Mouse (Mus musculus): Measurements from ENCODE around the gene Efna2. TPM values are rescaled to one million over a fixed set of nuclear protein-coding genes. Genes with fewer than 3 reads are reported as not detected.

The Efna2 gene
- polyA plus RNA-seq, 1 experiment from 2014 or later: 15.0 TPM

GRCm38 (mm10) chr10:80173955-80174640 is 5.2 kb upstream of the Efna2 start:
- Histone ChIP-seq H3K27me3 (replicated peaks) (no peaks in the 10 kb centered on the region), H3K9ac (0 out of 2 replicates have a peak overlapping the region, but pooled peaks have one; percentile 17), H3K27ac (no peak overlapping the region), H3K9me3 (no peaks in the 10 kb centered on the region), H3K4me3 (replicated peaks) (no peak overlapping the region), H3K4me1 (replicated peaks) (peaks cover 32% of the 10 kb centered on the region), H3K36me3 (peaks cover 22% of the 10 kb centered on the region), H3K4me2 (replicated peaks) (0 out of 2 replicates have a peak overlapping the region, but pooled peaks have one; percentile 78)
- 89% methylated on average over 10 of the region's 10 CpGs for WGBS
- no peak for ATAC-seq

DNA sequence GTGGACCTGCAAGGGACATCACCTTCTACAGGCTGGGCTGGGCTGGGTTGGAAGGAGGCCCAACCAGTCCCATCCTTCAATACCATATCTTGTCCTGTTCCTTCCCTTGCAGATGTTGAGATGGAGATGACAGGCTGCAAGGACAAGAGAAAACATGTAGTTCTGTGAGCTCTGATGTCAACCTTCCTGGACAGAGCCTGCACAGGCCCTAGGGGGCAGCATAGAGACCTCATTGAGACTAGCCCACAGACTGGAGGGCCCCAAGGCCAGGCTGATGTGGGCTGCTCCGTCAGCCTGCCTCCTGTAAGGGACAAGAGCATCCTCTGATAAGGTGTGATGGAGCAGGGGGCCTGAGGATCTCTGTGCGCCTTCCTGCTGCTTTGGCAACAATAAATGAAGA is 4.6 kb upstream of the Efna2 start:
- no peak overlapping the region for H3K27ac ChIP-seq
- peaks cover 22% of the 10 kb centered on the region for H3K36me3 ChIP-seq
- WGBS: 47% methylated on average over 2 of the region's 2 CpGs
- H3K4me3 ChIP-seq (replicated peaks): no peak overlapping the region
- no peak overlapping the region for H3K9ac ChIP-seq
- no peak for ATAC-seq
- H3K4me2 ChIP-seq (replicated peaks): no peak overlapping the region
- H3K9me3 ChIP-seq: no peaks in the 10 kb centered on the region
- H3K27me3 ChIP-seq (replicated peaks): no peaks in the 10 kb centered on the region
- H3K4me1 ChIP-seq (replicated peaks): peaks cover 29% of the 10 kb centered on the region

GRCm38 (mm10) chr10:80175536-80176269 is 3.6 kb upstream of the Efna2 start:
- H3K9ac ChIP-seq: no peak overlapping the region
- H3K4me3 ChIP-seq (replicated peaks): no peak overlapping the region
- 30% methylated on average over 4 of the region's 4 CpGs for WGBS
- no peak overlapping the region for H3K27ac ChIP-seq
- peaks cover 12% of the 10 kb centered on the region for H3K36me3 ChIP-seq
- no peak for ATAC-seq
- peaks cover 28% of the 10 kb centered on the region for H3K4me1 ChIP-seq (replicated peaks)
- H3K9me3 ChIP-seq: no peaks in the 10 kb centered on the region
- H3K27me3 ChIP-seq (replicated peaks): no peaks in the 10 kb centered on the region
- no peak overlapping the region for H3K4me2 ChIP-seq (replicated peaks)

DNA sequence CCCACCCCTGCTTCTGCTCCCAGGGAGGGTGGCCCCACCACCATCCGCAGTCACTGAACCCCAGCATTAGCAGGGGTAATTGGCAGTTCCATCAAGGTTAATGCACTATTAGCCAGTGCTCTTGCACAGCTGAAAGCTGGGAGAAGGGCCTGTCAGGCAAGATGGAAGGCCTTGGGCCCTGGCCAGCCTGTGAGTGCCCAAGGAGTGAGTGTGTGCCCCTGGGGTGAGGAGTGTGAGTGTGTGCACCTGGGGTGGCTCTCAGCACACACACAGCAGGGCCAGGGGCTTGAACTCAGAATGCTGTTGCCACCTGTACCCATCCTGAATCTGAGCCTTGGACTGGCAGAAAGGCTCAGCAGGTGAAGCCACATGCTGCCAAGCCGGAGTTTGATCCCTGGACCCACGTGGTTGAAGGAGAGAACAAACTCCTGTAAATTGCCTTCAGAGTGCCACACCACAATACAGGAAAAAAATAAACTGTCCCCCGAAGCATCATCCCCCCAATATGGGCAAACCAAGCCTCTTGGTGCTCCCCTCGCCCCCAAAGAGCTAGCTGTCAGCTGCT is 2.9 kb upstream of the Efna2 start:
- Histone ChIP-seq H3K4me3 (replicated peaks) (no peak overlapping the region), H3K9me3 (no peaks in the 10 kb centered on the region), H3K4me1 (replicated peaks) (peaks cover 31% of the 10 kb centered on the region), H3K9ac (no peak overlapping the region), H3K27me3 (replicated peaks) (no peaks in the 10 kb centered on the region), H3K4me2 (replicated peaks) (no peak overlapping the region), H3K36me3 (peaks cover 8% of the 10 kb centered on the region), H3K27ac (no peak overlapping the region)
- ATAC-seq: no peak
- WGBS: 82% methylated on average over 5 of the region's 5 CpGs

- H3K9me3 ChIP-seq: no peaks in the 10 kb centered on the region
- H3K4me3 ChIP-seq (replicated peaks): no peak overlapping the region
- no peaks in the 10 kb centered on the region for H3K27me3 ChIP-seq (replicated peaks)
- no peak overlapping the region for H3K4me2 ChIP-seq (replicated peaks)
- H3K9ac ChIP-seq: no peak overlapping the region
- no peaks in the 10 kb centered on the region for H3K36me3 ChIP-seq
- ATAC-seq: no peak
- no peak overlapping the region for H3K27ac ChIP-seq
- peaks cover 20% of the 10 kb centered on the region for H3K4me1 ChIP-seq (replicated peaks)
- WGBS: 67% methylated on average over 7 of the region's 7 CpGs
Measured at GRCm38 (mm10) chr10:80177441-80178279, 1.6 kb upstream of the Efna2 start.

DNA sequence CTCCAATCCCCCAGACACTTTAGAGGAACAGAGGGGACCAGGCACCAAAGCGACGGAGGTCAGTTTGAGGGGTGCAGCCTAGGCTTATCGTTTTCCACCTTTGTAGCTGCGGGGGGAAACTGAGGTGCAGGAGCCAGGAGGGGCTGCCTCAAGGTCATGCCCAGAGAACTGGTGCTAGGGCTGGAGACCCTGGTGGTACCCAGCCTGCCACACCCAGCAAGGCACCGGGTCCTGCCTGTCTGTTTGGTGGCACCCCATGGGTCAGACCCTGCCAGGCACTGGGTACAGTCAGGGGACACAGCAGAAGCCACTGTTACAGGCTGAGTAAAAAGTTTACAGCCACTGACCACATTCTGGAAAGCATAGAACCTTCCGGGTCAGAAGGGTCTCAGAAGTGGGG is 1.0 kb downstream of the Efna2 start:
- H3K27me3 ChIP-seq (replicated peaks): no peaks in the 10 kb centered on the region
- 46% methylated on average over 6 of the region's 6 CpGs for WGBS

GRCm38 (mm10) chr10:80180823-80181222 is 1.5 kb downstream of the Efna2 start:
- no peaks in the 10 kb centered on the region for H3K9me3 ChIP-seq
- H3K4me3 ChIP-seq (replicated peaks): peak overlapping the region; percentile 75; the same call in 1 of the 2 replicates
- H3K9ac ChIP-seq: peak overlapping the region; percentile 88
- peaks cover 14% of the 10 kb centered on the region for H3K4me1 ChIP-seq (replicated peaks)
- H3K36me3 ChIP-seq: no peaks in the 10 kb centered on the region
- WGBS: 51% methylated on average over 5 of the region's 5 CpGs
- no peak for ATAC-seq
- no peaks in the 10 kb centered on the region for H3K27me3 ChIP-seq (replicated peaks)
- no peak overlapping the region for H3K27ac ChIP-seq
- H3K4me2 ChIP-seq (replicated peaks): peak overlapping the region; percentile 76

More for the DNA sequence above, 1.0 kb downstream of the Efna2 start:
- Histone ChIP-seq H3K36me3 (no peaks in the 10 kb centered on the region), H3K9ac (peak overlapping the region; percentile 88), H3K4me1 (replicated peaks) (peaks cover 17% of the 10 kb centered on the region), H3K4me2 (replicated peaks) (peak overlapping the region; percentile 76), H3K4me3 (replicated peaks) (peak overlapping the region; percentile 75), H3K9me3 (no peaks in the 10 kb centered on the region), H3K27ac (no peak overlapping the region)
- no peak for ATAC-seq

- Histone ChIP-seq H3K9me3 (no peaks in the 10 kb centered on the region), H3K4me2 (replicated peaks) (no peak overlapping the region), H3K27me3 (replicated peaks) (no peaks in the 10 kb centered on the region), H3K27ac (no peak overlapping the region), H3K9ac (no peak overlapping the region), H3K4me3 (replicated peaks) (no peak overlapping the region), H3K4me1 (replicated peaks) (peaks cover 14% of the 10 kb centered on the region), H3K36me3 (no peaks in the 10 kb centered on the region)
- 91% methylated on average over 7 of the region's 7 CpGs for WGBS
- ATAC-seq: no peak
Measured at GRCm38 (mm10) chr10:80182547-80182946, 3.3 kb downstream of the Efna2 start.

DNA sequence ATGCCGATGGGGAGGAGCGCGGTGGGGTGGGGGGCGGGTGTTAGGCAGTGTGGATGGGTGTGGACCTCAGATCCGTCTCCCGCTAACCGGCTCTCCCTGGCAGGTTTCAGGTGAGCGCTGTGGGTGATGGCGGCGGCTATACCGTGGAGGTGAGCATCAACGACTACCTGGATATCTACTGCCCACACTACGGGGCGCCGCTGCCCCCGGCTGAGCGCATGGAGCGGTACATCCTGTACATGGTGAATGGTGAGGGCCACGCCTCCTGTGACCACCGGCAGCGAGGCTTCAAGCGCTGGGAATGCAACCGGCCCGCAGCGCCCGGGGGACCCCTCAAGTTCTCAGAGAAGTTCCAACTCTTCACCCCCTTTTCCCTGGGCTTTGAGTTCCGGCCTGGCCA is 7.4 kb downstream of the Efna2 start:
- H3K36me3 ChIP-seq: 0 out of 2 replicates have a peak, but pooled peaks cover 4% of the 10 kb centered on the region
- H3K27ac ChIP-seq: no peak overlapping the region
- WGBS: 52% methylated on average over 27 of the region's 27 CpGs
- no peak overlapping the region for H3K4me2 ChIP-seq (replicated peaks)
- no peak for ATAC-seq
- H3K9me3 ChIP-seq: no peaks in the 10 kb centered on the region
- no peak overlapping the region for H3K4me3 ChIP-seq (replicated peaks)
- H3K27me3 ChIP-seq (replicated peaks): peaks cover 21% of the 10 kb centered on the region
- peaks cover 13% of the 10 kb centered on the region for H3K4me1 ChIP-seq (replicated peaks)
- H3K9ac ChIP-seq: no peak overlapping the region

GRCm38 (mm10) chr10:80187739-80188138 is 8.5 kb downstream of the Efna2 start:
- no peak overlapping the region for H3K4me2 ChIP-seq (replicated peaks)

DNA sequence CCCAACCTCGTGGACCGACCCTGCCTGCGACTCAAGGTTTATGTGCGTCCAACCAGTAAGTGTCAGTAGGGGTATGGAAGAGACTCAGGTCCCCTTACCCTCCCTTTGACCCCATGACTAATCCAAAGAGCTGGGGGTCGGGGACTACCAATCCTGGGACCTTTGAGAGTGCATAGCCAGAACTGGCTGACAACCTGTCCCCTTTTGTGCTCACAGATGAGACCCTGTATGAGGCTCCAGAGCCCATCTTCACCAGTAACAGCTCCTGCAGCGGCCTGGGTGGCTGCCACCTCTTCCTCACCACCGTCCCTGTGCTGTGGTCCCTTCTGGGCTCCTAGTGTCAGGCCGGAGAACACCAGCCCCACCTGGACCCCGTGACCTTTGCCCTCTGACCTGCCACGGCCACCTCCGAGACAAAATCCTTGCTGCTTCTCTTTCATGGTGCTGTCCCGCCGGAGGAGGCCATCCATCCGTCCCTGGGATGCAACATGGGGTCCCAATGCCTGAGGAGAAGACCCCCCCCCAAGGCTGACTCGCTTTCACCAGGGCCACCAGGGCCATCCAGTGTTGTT is 9.3 kb downstream of the Efna2 start:
- 0 out of 2 replicates have a peak, but pooled peaks cover 4% of the 10 kb centered on the region for H3K36me3 ChIP-seq
- no peak overlapping the region for H3K4me3 ChIP-seq (replicated peaks)
- H3K27me3 ChIP-seq (replicated peaks): peaks cover 30% of the 10 kb centered on the region
- peaks cover 13% of the 10 kb centered on the region for H3K4me1 ChIP-seq (replicated peaks)
- ATAC-seq: no peak
- H3K27ac ChIP-seq: no peak overlapping the region
- no peak overlapping the region for H3K9ac ChIP-seq
- H3K9me3 ChIP-seq: no peaks in the 10 kb centered on the region
- H3K4me2 ChIP-seq (replicated peaks): no peak overlapping the region
- WGBS: 83% methylated on average over 15 of the region's 15 CpGs

More at GRCm38 (mm10) chr10:80187739-80188138, 8.5 kb downstream of the Efna2 start:
- WGBS: 89% methylated on average over 10 of the region's 10 CpGs
- no peak overlapping the region for H3K9ac ChIP-seq
- H3K9me3 ChIP-seq: no peaks in the 10 kb centered on the region
- H3K4me1 ChIP-seq (replicated peaks): peaks cover 13% of the 10 kb centered on the region
- 0 out of 2 replicates have a peak, but pooled peaks cover 4% of the 10 kb centered on the region for H3K36me3 ChIP-seq
- no peak overlapping the region for H3K4me3 ChIP-seq (replicated peaks)
- H3K27me3 ChIP-seq (replicated peaks): peaks cover 30% of the 10 kb centered on the region
- H3K27ac ChIP-seq: no peak overlapping the region
- no peak for ATAC-seq
